Mouse (Mus musculus) limb, embryonic 13.5 days (tissue): ENCODE results near the gene Tcn2. TPM values are rescaled to one million over a fixed set of nuclear protein-coding genes. Genes with fewer than 3 reads are reported as not detected.

Source experiments
- ATAC-seq: fragments of 200-750 bp; cut with Nextera tagmentation; 2 replicates; pipeline ENCODE4 v1.8.0; 2017; ENCODE audit warnings: low read depth, moderate number of reproducible peaks, moderate TSS enrichment; ENCODE audit not compliant: low FRiP score
- H3K27ac ChIP-seq: fragments of 300-500 bp; sonication (generic); 2 replicates; pipeline ENCODE4 v1.5.1; 2015; ENCODE audit warnings: inconsistent platforms, mild to moderate bottlenecking, moderate library complexity
- H3K27me3 ChIP-seq: fragments of 300-500 bp; sonication (generic); 2 replicates; pipeline ENCODE4 v1.6.1; 2015; ENCODE audit warnings: mild to moderate bottlenecking, inconsistent platforms
- H3K36me3 ChIP-seq: fragments of 300-500 bp; sonication (generic); 2 replicates; pipeline ENCODE4 v1.6.1; 2015; ENCODE audit warnings: inconsistent platforms, mild to moderate bottlenecking, moderate library complexity
- H3K4me1 ChIP-seq: fragments of 300-500 bp; sonication (generic); 2 replicates; pipeline ENCODE4 v1.6.1; 2015; ENCODE audit warnings: inconsistent platforms
- H3K4me2 ChIP-seq: fragments of 300-500 bp; sonication (generic); replicated peaks from 2 replicates; pipeline ENCODE4 v1.6.1; 2015; ENCODE audit warnings: inconsistent platforms, mild to moderate bottlenecking, moderate library complexity
- H3K4me3 ChIP-seq: fragments of 300-500 bp; sonication (generic); 2 replicates; pipeline ENCODE4 v1.5.1; 2015; ENCODE audit warnings: moderate library complexity, mild to moderate bottlenecking, inconsistent platforms
- H3K9ac ChIP-seq: fragments of 300-500 bp; sonication (generic); 2 replicates; pipeline ENCODE4 v1.6.1; 2015; ENCODE audit warnings: mild to moderate bottlenecking, inconsistent platforms
- H3K9me3 ChIP-seq: fragments of 300-500 bp; sonication (generic); 2 replicates; pipeline ENCODE4 v1.6.1; 2016; ENCODE audit warnings: inconsistent platforms
- WGBS: fragments of 180-500 bp; shearing (Covaris S2); methylation state at CpG from one replicate; pipeline ENCODE4 v1.1.7; 2015; 5-methylcytosine and 5-hydroxymethylcytosine counted together
- polyA plus RNA-seq: library from polyadenylated mRNA; unstranded; fragments of >200 nt; fragmentation: Nextera tagmentation; extraction: Ambion mirVana; gene quantifications from 2 replicates; pipeline ENCODE4 v1.2.1, GENCODE M21; 2015

The Tcn2 gene
- polyA plus RNA-seq, 1 experiment from 2014 or later = 44.1 TPM

DNA sequence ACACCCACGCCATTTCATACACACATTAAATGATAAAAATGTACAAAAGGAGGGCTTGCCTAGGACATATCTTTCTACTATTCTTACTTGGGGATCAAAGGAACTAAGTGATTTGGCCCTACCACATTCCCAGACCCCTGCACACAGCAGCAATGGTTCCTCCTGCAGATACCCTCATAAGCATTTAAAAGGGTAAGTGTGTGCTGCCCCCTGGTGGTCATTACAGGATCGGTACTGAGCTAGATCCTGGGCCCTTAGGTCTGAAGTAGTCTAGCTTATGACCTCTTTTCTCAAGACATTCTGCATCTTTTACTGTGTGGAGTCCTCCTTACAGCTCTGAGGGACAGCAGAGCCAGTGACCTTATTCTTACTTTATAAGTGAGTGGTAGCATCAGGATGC, 52.1 kb downstream of the Tcn2 start:
- Histone ChIP-seq H3K9ac (no peak overlapping the region), H3K4me1 (0 out of 2 replicates have a peak, but pooled peaks cover under 1% of the 10 kb centered on the region), H3K27ac (no peak overlapping the region), H3K4me3 (no peak overlapping the region), H3K36me3 (no peaks in the 10 kb centered on the region), H3K27me3 (peaks cover 5% of the 10 kb centered on the region; the same call in 1 of the 2 replicates), H3K9me3 (no peaks in the 10 kb centered on the region), H3K4me2 (no peak overlapping the region)
- ATAC-seq = no peak
- 41% methylated on average over 2 of the region's 2 CpGs for WGBS

- WGBS = 81% methylated on average over 7 of the region's 7 CpGs
- H3K4me1 ChIP-seq = no peaks in the 10 kb centered on the region
Observed at GRCm38 (mm10) chr11:3878660-3879059, 53.3 kb downstream of the Tcn2 start.

GRCm38 (mm10) chr11:3876419-3876818, 55.5 kb downstream of the Tcn2 start:
- H3K36me3 ChIP-seq = no peaks in the 10 kb centered on the region
- H3K9ac ChIP-seq = no peak overlapping the region
- no peaks in the 10 kb centered on the region; the same call in 1 of the 2 replicates for H3K27me3 ChIP-seq
- WGBS = 69% methylated on average over 6 of the region's 6 CpGs
- no peaks in the 10 kb centered on the region for H3K4me1 ChIP-seq
- no peak overlapping the region for H3K4me3 ChIP-seq
- H3K9me3 ChIP-seq = no peaks in the 10 kb centered on the region
- ATAC-seq = no peak
- H3K4me2 ChIP-seq = no peak overlapping the region
- H3K27ac ChIP-seq = no peak overlapping the region

More at GRCm38 (mm10) chr11:3878660-3879059, 53.3 kb downstream of the Tcn2 start:
- H3K4me2 ChIP-seq = no peak overlapping the region
- H3K4me3 ChIP-seq = no peak overlapping the region
- H3K36me3 ChIP-seq = no peaks in the 10 kb centered on the region
- no peaks in the 10 kb centered on the region for H3K9me3 ChIP-seq
- peaks cover 5% of the 10 kb centered on the region; the same call in 1 of the 2 replicates for H3K27me3 ChIP-seq
- no peak for ATAC-seq
- no peak overlapping the region for H3K9ac ChIP-seq
- H3K27ac ChIP-seq = no peak overlapping the region

Other genes with a start within 250 kb of the Tcn2 start
- gene Osbp2, start 68.3 kb downstream of the Tcn2 start, polyA plus RNA-seq = 0.73 and 0.76 TPM in 2 replicates
- gene 4921536K21Rik, start 37.1 kb downstream of the Tcn2 start, polyA plus RNA-seq = 0.09 and 0.20 TPM in 2 replicates
- gene Dusp18, start 36.9 kb downstream of the Tcn2 start, polyA plus RNA-seq = 11.0 and 12.5 TPM in 2 replicates
- gene Slc35e4, start 17.5 kb downstream of the Tcn2 start, polyA plus RNA-seq = 3.5 and 4.1 TPM in 2 replicates
- 81.6 and 84.6 TPM in 2 replicates for gene Pes1, start 31.8 kb upstream of the Tcn2 start, polyA plus RNA-seq
- gene 4930556J24Rik, start 44.6 kb upstream of the Tcn2 start, polyA plus RNA-seq = 0.32 and 0.37 TPM in 2 replicates
- 4.2 and 4.5 TPM in 2 replicates for gene Gal3st1, start 51.5 kb upstream of the Tcn2 start, polyA plus RNA-seq
- gene Sec14l4, start 99.3 kb upstream of the Tcn2 start, polyA plus RNA-seq = 0.09 TPM in 2 replicates
- gene Sec14l3, start 132.7 kb upstream of the Tcn2 start, polyA plus RNA-seq = not detected in 2 replicates
- 6.3 and 7.4 TPM in 2 replicates for gene Mtfp1, start 163.3 kb upstream of the Tcn2 start, polyA plus RNA-seq
- gene Sec14l2, start 191.3 kb upstream of the Tcn2 start, polyA plus RNA-seq = 2.5 and 3.5 TPM in 2 replicates
- 38.6 and 39.0 TPM in 2 replicates for gene Rnf215, start 203.0 kb upstream of the Tcn2 start, polyA plus RNA-seq
- gene Ccdc157, start 228.1 kb upstream of the Tcn2 start, polyA plus RNA-seq = 9.5 and 10.3 TPM in 2 replicates
- gene Sf3a1, start 228.2 kb upstream of the Tcn2 start, polyA plus RNA-seq = 57.0 and 65.7 TPM in 2 replicates